Mouse (Mus musculus) brain, embryonic 14.5 days (tissue): ENCODE results near the gene Ccdc121.

Source experiments
- CTCF ChIP-seq: fragments of 200-500 bp; IDR thresholded peaks from 2 replicates; pipeline ENCODE4 v1.5.1; 2012; ENCODE audit warnings: inconsistent platforms, mild to moderate bottlenecking, moderate library complexity, borderline replicate concordance; ENCODE audit not compliant: insufficient read depth, insufficient read length; ENCODE audit errors: extremely low read depth
- POLR2A ChIP-seq: fragments of 200-500 bp; IDR thresholded peaks from 2 replicates; pipeline ENCODE4 v1.6.1; 2012; ENCODE audit warnings: mild to moderate bottlenecking, inconsistent platforms, borderline replicate concordance; ENCODE audit not compliant: poor library complexity, insufficient read depth, insufficient read length, severe bottlenecking; ENCODE audit errors: extremely low read depth

GRCm38 (mm10) chr1:181519137-181519536, 7.9 kb upstream of the Ccdc121 start:
- TF ChIP-seq CTCF (peak; percentile 26; the same call in 1 of the 2 replicates), POLR2A (no peak)
